Mouse (Mus musculus) thymus, adult 2 months (tissue): ENCODE data around the gene Cyth3.

Source experiments
- CTCF ChIP-seq: fragments of 200-500 bp; IDR thresholded peaks from 2 replicates; pipeline ENCODE4 v1.5.1; 2012; ENCODE audit warnings: mild to moderate bottlenecking, control low read depth, low read length, moderate library complexity, borderline replicate concordance; ENCODE audit not compliant: control insufficient read depth, poor library complexity, insufficient read depth; ENCODE audit errors: extremely low read depth
- POLR2A ChIP-seq: fragments of 200-500 bp; IDR thresholded peaks from 2 replicates; pipeline ENCODE4 v1.6.1; 2012; ENCODE audit warnings: mild to moderate bottlenecking, low read length, control low read depth, moderate library complexity; ENCODE audit not compliant: control insufficient read depth, poor library complexity, insufficient read depth; ENCODE audit errors: extremely low read depth

DNA sequence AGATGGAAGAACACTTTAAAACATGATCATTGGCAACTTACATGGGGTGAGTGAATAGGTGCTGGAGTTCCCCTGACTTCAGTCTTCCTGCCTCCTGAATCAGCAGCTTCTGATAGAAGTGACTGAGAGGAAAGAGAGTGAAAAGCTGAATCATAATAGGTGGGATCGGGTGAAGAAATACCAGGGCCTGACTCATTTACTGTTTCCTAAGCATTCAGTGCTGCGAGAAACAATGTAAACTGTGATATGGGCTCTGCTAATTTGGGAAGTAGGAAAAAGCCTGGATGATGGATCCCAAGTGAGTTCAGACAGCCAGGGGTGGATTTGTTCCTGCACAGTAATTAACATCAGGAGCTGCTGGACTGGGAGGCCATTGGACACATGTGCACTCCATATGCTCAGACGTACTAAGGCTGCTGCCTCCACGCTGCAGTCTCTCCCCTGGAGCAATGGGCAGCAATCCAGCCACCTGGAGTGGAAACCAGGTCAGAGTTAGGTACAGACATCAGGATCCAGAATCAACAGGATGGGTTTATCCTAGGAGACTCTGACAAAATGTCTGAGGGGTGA is 20.1 kb downstream of the Cyth3 start:
- TF ChIP-seq POLR2A (no peak), CTCF (no peak)
